Mouse (Mus musculus) neural tube, embryonic 12.5 days (tissue): ENCODE measurements at regions not wholly inside any gene's neighbourhood (a gene's known extent, or its start where the extent isn't known, plus 50 kb on each side); places are given as distances from the start of the nearest gene placed in this dataset.
"Not testable (repeated sequence)": the region's sequence is repeated elsewhere in the genome, so short reads cannot be mapped to it uniquely, and the experiment has no call there.

Experiments used
- ATAC-seq: fragments of 200-750 bp; cut with Nextera tagmentation; 2 replicates; pipeline ENCODE4 v1.8.0; 2017; ENCODE audit warnings: low read depth, mild to moderate bottlenecking, moderate TSS enrichment, moderate library complexity; ENCODE audit not compliant: low FRiP score
- H3K27ac ChIP-seq: fragments of 300-500 bp; sonication (generic); 2 replicates; pipeline ENCODE4 v1.5.1; 2016
- H3K27me3 ChIP-seq: fragments of 300-500 bp; sonication (generic); replicated peaks from 2 replicates; pipeline ENCODE4 v1.6.1; 2016; ENCODE audit warnings: mild to moderate bottlenecking
- H3K36me3 ChIP-seq: fragments of 300-500 bp; sonication (generic); 2 replicates; pipeline ENCODE4 v1.6.1; 2016; ENCODE audit warnings: mild to moderate bottlenecking
- H3K4me1 ChIP-seq: fragments of 300-500 bp; sonication (generic); 2 replicates; pipeline ENCODE4 v1.6.1; 2016
- H3K4me2 ChIP-seq: fragments of 300-500 bp; sonication (generic); replicated peaks from 2 replicates; pipeline ENCODE4 v1.6.1; 2016; ENCODE audit warnings: mild to moderate bottlenecking
- H3K4me3 ChIP-seq: fragments of 300-500 bp; sonication (generic); 2 replicates; pipeline ENCODE4 v1.5.1; 2016
- H3K9ac ChIP-seq: fragments of 300-500 bp; sonication (generic); 2 replicates; pipeline ENCODE4 v1.6.1; 2016; ENCODE audit warnings: mild to moderate bottlenecking
- H3K9me3 ChIP-seq: fragments of 300-500 bp; sonication (generic); 2 replicates; pipeline ENCODE4 v1.6.1; 2016; ENCODE audit warnings: mild to moderate bottlenecking
- WGBS: fragments of 180-500 bp; shearing (Covaris S2); methylation state at CpG from one replicate; pipeline ENCODE4 v1.1.7; 2016; 5-methylcytosine and 5-hydroxymethylcytosine counted together

GRCm38 (mm10) chr5:149857019-149857418, 161.5 kb upstream of the Rxfp2 start:
- no peaks in the 10 kb centered on the region for H3K36me3 ChIP-seq
- H3K9me3 ChIP-seq: no peaks in the 10 kb centered on the region
- ATAC-seq: no peak
- H3K9ac ChIP-seq: no peak overlapping the region
- no peaks in the 10 kb centered on the region for H3K4me1 ChIP-seq
- H3K4me2 ChIP-seq: no peak overlapping the region
- no peak overlapping the region for H3K4me3 ChIP-seq
- H3K27ac ChIP-seq: no peak overlapping the region
- 68% methylated on average over 1 of the region's 1 CpGs for WGBS
- no peaks in the 10 kb centered on the region for H3K27me3 ChIP-seq

- Histone ChIP-seq H3K27ac (no peak overlapping the region), H3K9ac (no peak overlapping the region), H3K9me3 (no peaks in the 10 kb centered on the region), H3K4me3 (no peak overlapping the region), H3K27me3 (no peaks in the 10 kb centered on the region), H3K4me1 (no peaks in the 10 kb centered on the region), H3K36me3 (no peaks in the 10 kb centered on the region), H3K4me2 (no peak overlapping the region)
- ATAC-seq: peak; percentile 76
- 52% methylated on average over 4 of the region's 4 CpGs for WGBS
Observed at GRCm38 (mm10) chr5:149861489-149861962, 156.9 kb upstream of the Rxfp2 start.

- Histone ChIP-seq H3K36me3 (no peaks in the 10 kb centered on the region), H3K4me3 (no peak overlapping the region), H3K27me3 (no peaks in the 10 kb centered on the region), H3K9me3 (no peaks in the 10 kb centered on the region), H3K27ac (no peak overlapping the region), H3K4me2 (no peak overlapping the region), H3K4me1 (peaks cover 11% of the 10 kb centered on the region), H3K9ac (no peak overlapping the region)
- no peak for ATAC-seq
- 54% methylated on average over 7 of the region's 7 CpGs for WGBS
Observed at GRCm38 (mm10) chr5:149867926-149868325, 150.5 kb upstream of the Rxfp2 start.

- ATAC-seq: no peak
- H3K27ac ChIP-seq: no peak overlapping the region
Observed at GRCm38 (mm10) chr5:149869441-149869840, 149.0 kb upstream of the Rxfp2 start.

GRCm38 (mm10) chr5:149870596-149870995, 147.9 kb upstream of the Rxfp2 start:
- peaks cover 11% of the 10 kb centered on the region for H3K4me1 ChIP-seq
- no peaks in the 10 kb centered on the region for H3K27me3 ChIP-seq
- WGBS: 84% methylated on average over 2 of the region's 2 CpGs
- H3K4me3 ChIP-seq: no peak overlapping the region
- H3K27ac ChIP-seq: no peak overlapping the region
- H3K4me2 ChIP-seq: no peak overlapping the region
- H3K9me3 ChIP-seq: no peaks in the 10 kb centered on the region
- no peak for ATAC-seq
- no peaks in the 10 kb centered on the region for H3K36me3 ChIP-seq
- no peak overlapping the region for H3K9ac ChIP-seq

More at GRCm38 (mm10) chr5:149869441-149869840, 149.0 kb upstream of the Rxfp2 start:
- H3K4me2 ChIP-seq: no peak overlapping the region
- no peaks in the 10 kb centered on the region for H3K9me3 ChIP-seq
- H3K36me3 ChIP-seq: no peaks in the 10 kb centered on the region
- no peak overlapping the region for H3K9ac ChIP-seq
- peaks cover 11% of the 10 kb centered on the region for H3K4me1 ChIP-seq
- no peaks in the 10 kb centered on the region for H3K27me3 ChIP-seq
- 78% methylated on average over 5 of the region's 5 CpGs for WGBS
- H3K4me3 ChIP-seq: no peak overlapping the region

- peaks cover 11% of the 10 kb centered on the region for H3K4me1 ChIP-seq
- no peak overlapping the region for H3K4me2 ChIP-seq
- H3K27ac ChIP-seq: no peak overlapping the region
- WGBS: 1% methylated on average over 2 of the region's 2 CpGs
- H3K36me3 ChIP-seq: no peaks in the 10 kb centered on the region
- no peaks in the 10 kb centered on the region for H3K9me3 ChIP-seq
- ATAC-seq: peak; percentile 53; the same call in 1 of the 2 replicates
- no peak overlapping the region for H3K9ac ChIP-seq
- no peaks in the 10 kb centered on the region for H3K27me3 ChIP-seq
- H3K4me3 ChIP-seq: no peak overlapping the region
Observed at GRCm38 (mm10) chr5:149871521-149871920, 147.0 kb upstream of the Rxfp2 start.

- H3K9ac ChIP-seq: no peak overlapping the region
- H3K27ac ChIP-seq: no peak overlapping the region
- no peak overlapping the region for H3K4me3 ChIP-seq
- no peaks in the 10 kb centered on the region for H3K9me3 ChIP-seq
- H3K36me3 ChIP-seq: no peaks in the 10 kb centered on the region
- H3K4me2 ChIP-seq: no peak overlapping the region
- ATAC-seq: no peak
- H3K4me1 ChIP-seq: peaks cover 11% of the 10 kb centered on the region
- H3K27me3 ChIP-seq: no peaks in the 10 kb centered on the region
- 36% methylated on average over 9 of the region's 9 CpGs for WGBS
Observed at GRCm38 (mm10) chr5:149873482-149874002, 144.9 kb upstream of the Rxfp2 start.

- Histone ChIP-seq H3K36me3 (no peaks in the 10 kb centered on the region), H3K4me1 (peaks cover 11% of the 10 kb centered on the region), H3K4me2 (no peak overlapping the region), H3K9ac (no peak overlapping the region), H3K4me3 (no peak overlapping the region), H3K27ac (no peak overlapping the region), H3K9me3 (no peaks in the 10 kb centered on the region), H3K27me3 (no peaks in the 10 kb centered on the region)
- 90% methylated on average over 2 of the region's 2 CpGs for WGBS
- ATAC-seq: no peak
Observed at GRCm38 (mm10) chr5:149874342-149874741, 144.1 kb upstream of the Rxfp2 start.

- H3K9me3 ChIP-seq, H3K4me3 ChIP-seq, H3K4me1 ChIP-seq, H3K27ac ChIP-seq, H3K27me3 ChIP-seq, H3K36me3 ChIP-seq, H3K9ac ChIP-seq, H3K4me2 ChIP-seq, ATAC-seq: not testable (repeated sequence)
Observed at GRCm38 (mm10) chr5:149892453-149892852, 126.0 kb upstream of the Rxfp2 start.

- Histone ChIP-seq H3K27me3 (no peaks in the 10 kb centered on the region), H3K4me1 (peaks cover 18% of the 10 kb centered on the region), H3K4me3 (no peak overlapping the region), H3K27ac (no peak overlapping the region), H3K9ac (no peak overlapping the region), H3K36me3 (no peaks in the 10 kb centered on the region), H3K4me2 (no peak overlapping the region), H3K9me3 (no peaks in the 10 kb centered on the region)
- 63% methylated on average over 3 of the region's 3 CpGs for WGBS
- no peak for ATAC-seq
Observed at GRCm38 (mm10) chr5:149906927-149907326, 111.5 kb upstream of the Rxfp2 start.

- Histone ChIP-seq H3K4me2 (no peak overlapping the region), H3K9me3 (no peaks in the 10 kb centered on the region), H3K36me3 (no peaks in the 10 kb centered on the region), H3K4me1 (peaks cover 18% of the 10 kb centered on the region), H3K9ac (no peak overlapping the region), H3K4me3 (no peak overlapping the region), H3K27ac (no peak overlapping the region), H3K27me3 (no peaks in the 10 kb centered on the region)
- 58% methylated on average over 4 of the region's 4 CpGs for WGBS
- no peak for ATAC-seq
Observed at GRCm38 (mm10) chr5:149908376-149909078, 109.9 kb upstream of the Rxfp2 start.

GRCm38 (mm10) chr5:149909108-149909739, 109.3 kb upstream of the Rxfp2 start:
- no peak overlapping the region for H3K27ac ChIP-seq

More at GRCm38 (mm10) chr5:149909108-149909739, 109.3 kb upstream of the Rxfp2 start:
- Histone ChIP-seq H3K9ac (no peak overlapping the region), H3K9me3 (no peaks in the 10 kb centered on the region), H3K27me3 (no peaks in the 10 kb centered on the region), H3K36me3 (no peaks in the 10 kb centered on the region), H3K4me2 (no peak overlapping the region), H3K4me1 (peaks cover 18% of the 10 kb centered on the region), H3K4me3 (no peak overlapping the region)
- peak; percentile 61; the same call in 1 of the 2 replicates for ATAC-seq
- WGBS: 24% methylated on average over 13 of the region's 13 CpGs
